ENCODE assay signal across 16 mouse cellular contexts in genomic region chr3:52802324-52802723, GRCm38 (mm10).
"Had no signal": no experiment of that assay in that cellular context is flagged by ENCODE, and none has a peak within 500 bp of the region (broad histone marks: within the 10 kb centered on the region; RNA-seq: fewer than 3 reads in every experiment).

No protein-coding gene starts in this region.

- H3K9me3 ChIP-seq: neural tube, embryonic 13.5 days; neural tube, embryonic 15.5 days; stomach, embryonic 15.5 days had no signal

- H3K4me2 ChIP-seq: neural tube, embryonic 13.5 days; neural tube, embryonic 15.5 days; stomach, embryonic 15.5 days had no signal

- H3K9ac ChIP-seq: neural tube, embryonic 13.5 days; neural tube, embryonic 15.5 days; stomach, embryonic 15.5 days had no signal

- H3K27me3 ChIP-seq: neural tube, embryonic 13.5 days; neural tube, embryonic 15.5 days; stomach, embryonic 15.5 days had no signal

- H3K4me1 ChIP-seq: neural tube, embryonic 13.5 days; neural tube, embryonic 15.5 days; stomach, embryonic 15.5 days had no signal

- H3K36me3 ChIP-seq: neural tube, embryonic 13.5 days; neural tube, embryonic 15.5 days; stomach, embryonic 15.5 days had no signal

- H3K4me3 ChIP-seq: neural tube, embryonic 13.5 days; neural tube, embryonic 15.5 days; stomach, embryonic 15.5 days had no signal

- DNase-seq: retina, postnatal 1 day; right cerebral cortex, adult 18-20 months; right cerebral cortex, postnatal 14 days; right cerebral cortex, postnatal 25 days; right cerebral cortex, postnatal 4 days; spleen, adult 18-20 months; thymus, adult 18-20 months; thymus, adult 2 months; thymus, postnatal 14 days; thymus, postnatal 25 days; thymus, postnatal 36 days; thymus, postnatal 4 days had no signal

- H3K27ac ChIP-seq: neural tube, embryonic 13.5 days; neural tube, embryonic 15.5 days; stomach, embryonic 15.5 days; stomach, postnatal 0 days had no signal
